Comparison of ENCODE assay signal across 8 mouse cellular contexts in the genomic region with DNA sequence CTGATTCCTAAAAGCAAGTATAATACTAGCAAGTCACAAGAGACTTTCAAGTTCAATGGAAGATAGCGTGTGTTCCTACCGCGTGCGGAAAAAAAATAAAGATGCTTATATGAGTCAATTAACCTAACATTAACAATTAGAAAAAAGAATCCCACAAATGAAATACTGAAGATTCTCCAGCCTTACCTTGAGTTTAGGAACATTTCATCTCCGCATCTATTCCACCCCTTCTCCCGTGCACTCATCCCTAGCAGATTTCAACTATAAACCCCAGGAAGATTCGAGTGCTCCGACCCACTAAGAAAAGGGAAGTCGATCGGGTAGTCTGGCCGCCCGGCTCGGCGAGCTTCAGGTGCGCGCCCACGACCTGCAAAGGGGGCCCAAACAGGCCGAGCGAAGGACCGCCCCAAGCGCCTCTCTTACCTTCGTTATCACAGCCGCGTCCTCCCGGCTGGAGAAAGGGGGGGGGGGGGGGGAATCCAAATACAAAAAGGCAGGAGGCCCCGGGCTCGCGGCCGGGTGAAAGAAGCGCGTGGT. TPM values are rescaled to one million over a fixed set of nuclear protein-coding genes. Genes with fewer than 3 reads are reported as not detected.
A peak's percentile ranks its signal among the peaks of the same experiment; 100 is the strongest.
DNase-seq lines count a peak whose midpoint lies in the region; ATAC-seq and TF ChIP-seq lines count a peak whose summit lies in the region.

No protein-coding gene starts in this region.

- no peaks in the 10 kb centered on the region for H3K27me3 ChIP-seq in kidney, embryonic 14.5 days (ENCODE audit: control insufficient read depth, insufficient read depth, low read length)
- H3K27me3 ChIP-seq in E14TG2a.4 (ENCODE audit: insufficient read depth, low read length) = peaks cover 8% of the 10 kb centered on the region; the same call in 1 of the 2 replicates
- H3K27me3 ChIP-seq in hindbrain, embryonic 11.5 days (ENCODE audit: control insufficient read depth, insufficient read depth, low read length) = no peaks in the 10 kb centered on the region
- no peaks in the 10 kb centered on the region for H3K27me3 ChIP-seq in liver, embryonic 14.5 days (ENCODE audit: control insufficient read depth, insufficient read depth, low read length)
- no peaks in the 10 kb centered on the region for H3K27me3 ChIP-seq in neural tube, embryonic 12.5 days (replicated peaks)

- DNase-seq in kidney, adult 18-20 months = no peak
- peak; percentile 8 for DNase-seq in embryo, embryonic 11.5 days (ENCODE audit: low read depth, low spot score)
- no peak for DNase-seq in hindbrain, embryonic 11.5 days (ENCODE audit: low spot score)
- peak; percentile 26 to 47 (median 34) for DNase-seq in liver, embryonic 14.5 days (ENCODE audit: low read depth in 3 of 3, low spot score in 3 of 3)
- DNase-seq in adrenal gland, postnatal 36 days = no peak

- under 1% methylated on average over 27 of the region's 31 CpGs for WGBS in kidney, embryonic 14.5 days
- under 1% methylated on average over 29 of the region's 31 CpGs for WGBS in hindbrain, embryonic 11.5 days
- WGBS in liver, embryonic 14.5 days (ENCODE audit: insufficient replicate concordance) = 0% methylated on average over 25 of the region's 31 CpGs
- under 1% methylated on average over 31 of the region's 31 CpGs for WGBS in neural tube, embryonic 12.5 days

- peak overlapping the region; percentile 90 for H3K27ac ChIP-seq in kidney, embryonic 14.5 days (ENCODE audit: low read depth, low read length)
- H3K27ac ChIP-seq in hindbrain, embryonic 11.5 days (ENCODE audit: low read depth, low read length) = peak overlapping the region; percentile 92
- H3K27ac ChIP-seq in liver, embryonic 14.5 days = peak overlapping the region; percentile 79
- H3K27ac ChIP-seq in neural tube, embryonic 12.5 days = peak overlapping the region; percentile 89

- peak overlapping the region; percentile 94 for H3K9ac ChIP-seq in kidney, embryonic 14.5 days (ENCODE audit: low read depth, low read length)
- peak overlapping the region; percentile 88 for H3K9ac ChIP-seq in hindbrain, embryonic 11.5 days (ENCODE audit: low read depth, low read length)
- H3K9ac ChIP-seq in liver, embryonic 14.5 days (replicated peaks) = peak overlapping the region; percentile 84
- H3K9ac ChIP-seq in neural tube, embryonic 12.5 days = peak overlapping the region; percentile 87

- no peak for TF ChIP-seq EP300 in liver, embryonic 14.5 days (IDR thresholded peaks at IDR 0.05; ENCODE audit: low read depth)

- no peaks in the 10 kb centered on the region for H3K36me3 ChIP-seq in kidney, embryonic 14.5 days (ENCODE audit: control insufficient read depth, insufficient read depth, low read length)
- no peaks in the 10 kb centered on the region for H3K36me3 ChIP-seq in E14TG2a.4 (ENCODE audit: insufficient read depth, low read length)
- no peaks in the 10 kb centered on the region for H3K36me3 ChIP-seq in hindbrain, embryonic 11.5 days (ENCODE audit: control insufficient read depth, insufficient read depth, low read length)
- H3K36me3 ChIP-seq in liver, embryonic 14.5 days (replicated peaks; ENCODE audit: control insufficient read depth, insufficient read depth, low read depth) = no peaks in the 10 kb centered on the region
- H3K36me3 ChIP-seq in neural tube, embryonic 12.5 days = no peaks in the 10 kb centered on the region

- ATAC-seq in kidney, embryonic 14.5 days (ENCODE audit: low FRiP score, low TSS enrichment) = no peak
- no peak for ATAC-seq in hindbrain, embryonic 11.5 days (ENCODE audit: low FRiP score)
- ATAC-seq in liver, embryonic 14.5 days (ENCODE audit: insufficient read depth) = peak; percentile 19; the same call in 1 of the 2 replicates
- ATAC-seq in neural tube, embryonic 12.5 days (ENCODE audit: low FRiP score, low read depth) = no peak

- H3K4me3 ChIP-seq in kidney, embryonic 14.5 days (ENCODE audit: low read length) = peak overlapping the region; percentile 84
- H3K4me3 ChIP-seq in E14TG2a.4 (replicated peaks; ENCODE audit: low read length) = peak overlapping the region; percentile 92
- peak overlapping the region; percentile 86 for H3K4me3 ChIP-seq in hindbrain, embryonic 11.5 days (ENCODE audit: low read depth, low read length)
- H3K4me3 ChIP-seq in liver, embryonic 14.5 days (ENCODE audit: insufficient read depth in 1 of 2, low read depth in 2 of 2, low read length in 2 of 2) = peak overlapping the region; percentile 79 to 92
- H3K4me3 ChIP-seq in neural tube, embryonic 12.5 days = peak overlapping the region; percentile 83

- TF ChIP-seq CTCF in E14TG2a.4 (conservative IDR thresholded peaks at IDR 0.05; ENCODE audit: low read length) = no peak
- no peak for TF ChIP-seq CTCF in liver, embryonic 14.5 days (IDR thresholded peaks at IDR 0.05; ENCODE audit: low read depth)

- H3K4me1 ChIP-seq in kidney, embryonic 14.5 days (ENCODE audit: control insufficient read depth, insufficient read depth, low read length) = peaks cover 3% of the 10 kb centered on the region; the same call in 1 of the 2 replicates
- peaks cover 14% of the 10 kb centered on the region for H3K4me1 ChIP-seq in E14TG2a.4 (replicated peaks; ENCODE audit: low read depth, low read length)
- H3K4me1 ChIP-seq in hindbrain, embryonic 11.5 days (replicated peaks; ENCODE audit: control insufficient read depth, insufficient read depth, low read length) = no peaks in the 10 kb centered on the region
- peaks cover 10% of the 10 kb centered on the region in 2 experiments for H3K4me1 ChIP-seq in liver, embryonic 14.5 days (replicated peaks; ENCODE audit: control insufficient read depth in 2 of 2, insufficient read depth in 2 of 2, low read length in 1 of 2)
- peaks cover 14% of the 10 kb centered on the region for H3K4me1 ChIP-seq in neural tube, embryonic 12.5 days

- H3K9me3 ChIP-seq in kidney, embryonic 14.5 days (ENCODE audit: control insufficient read depth, low read length) = no peaks in the 10 kb centered on the region
- no peaks in the 10 kb centered on the region for H3K9me3 ChIP-seq in E14TG2a.4 (ENCODE audit: low read length)
- H3K9me3 ChIP-seq in hindbrain, embryonic 11.5 days (ENCODE audit: control insufficient read depth, low read length) = no peaks in the 10 kb centered on the region
- H3K9me3 ChIP-seq in liver, embryonic 14.5 days (ENCODE audit: control insufficient read depth, low read length) = no peaks in the 10 kb centered on the region
- no peaks in the 10 kb centered on the region for H3K9me3 ChIP-seq in neural tube, embryonic 12.5 days

- H3K4me2 ChIP-seq in kidney, embryonic 14.5 days (replicated peaks; ENCODE audit: low read depth, low read length) = peak overlapping the region; percentile 65
- H3K4me2 ChIP-seq in hindbrain, embryonic 11.5 days (replicated peaks; ENCODE audit: low read depth, low read length) = peak overlapping the region; percentile 62
- peak overlapping the region; percentile 93 for H3K4me2 ChIP-seq in liver, embryonic 14.5 days (ENCODE audit: low read depth)
- H3K4me2 ChIP-seq in neural tube, embryonic 12.5 days (replicated peaks) = peak overlapping the region; percentile 71

RNA-seq across cellular contexts. Expression of a gene that starts 0.9 kb away (rescaled TPM):
- polyA plus RNA-seq in kidney, embryonic 14.5 days (2014; fragmentation: Nextera tagmentation; extraction: Ambion mirVana) = 11.9 and 13.5 TPM in 2 replicates
- polyA plus RNA-seq in hindbrain, embryonic 11.5 days (2014; fragmentation: Nextera tagmentation; extraction: Ambion mirVana) = 16.4 and 18.9 TPM in 2 replicates
- polyA plus RNA-seq in liver, embryonic 14.5 days (2012; rRNA removed) = 0.91 and 1.2 TPM in 2 replicates
- polyA plus RNA-seq in liver, embryonic 14.5 days (2014; fragmentation: Nextera tagmentation; extraction: Ambion mirVana) = 1.8 and 2.2 TPM in 2 replicates
- polyA plus RNA-seq in neural tube, embryonic 12.5 days (2016; fragmentation: Nextera tagmentation; extraction: Ambion mirVana) = 13.0 and 14.4 TPM in 2 replicates
- 10 to 100 TPM; 30.2 to 38.0 TPM for total RNA-seq in adrenal gland, postnatal 36 days (2021)

Comparison
In these comparisons a context has a peak if more than half of its experiments do, and no peak if none do; other contexts are left out.
1. DNase-seq: peak in embryo, embryonic 11.5 days (single experiment) and liver, embryonic 14.5 days (3 of 3); none in kidney, adult 18-20 months (single experiment), hindbrain, embryonic 11.5 days (single experiment) and adrenal gland, postnatal 36 days (0 of 2).
2. Peak in every context shown above with its lines, with median percentiles within 50 percentile points of each other: H3K27ac ChIP-seq, H3K4me2 ChIP-seq, H3K4me3 ChIP-seq and H3K9ac ChIP-seq.